Mouse (Mus musculus) testis, adult 2 months (tissue): Measurements from ENCODE around the gene Wars. TPM values are rescaled to one million over a fixed set of nuclear protein-coding genes. Genes with fewer than 3 reads are reported as not detected.

ENCODE experiments used
- H3K27ac ChIP-seq: fragments of 200-500 bp; 2 replicates; pipeline ENCODE4 v1.5.1; 2012; ENCODE audit warnings: low read depth, low read length; ENCODE audit not compliant: control insufficient read depth, insufficient read depth
- H3K27me3 ChIP-seq: fragments of 200-500 bp; 2 replicates; pipeline ENCODE4 v1.6.1; 2012; ENCODE audit warnings: mild to moderate bottlenecking, low read length, moderate library complexity; ENCODE audit not compliant: control insufficient read depth, insufficient read depth
- H3K36me3 ChIP-seq: fragments of 200-500 bp; 2 replicates; pipeline ENCODE4 v1.6.1; 2012; ENCODE audit warnings: mild to moderate bottlenecking, low read length; ENCODE audit not compliant: control insufficient read depth, insufficient read depth
- H3K4me1 ChIP-seq: fragments of 200-500 bp; 2 replicates; pipeline ENCODE4 v1.6.1; 2012; ENCODE audit warnings: low read length; ENCODE audit not compliant: control insufficient read depth, insufficient read depth
- H3K4me3 ChIP-seq: fragments of 200-500 bp; 2 replicates; pipeline ENCODE4 v1.5.1; 2012; ENCODE audit warnings: low read depth, mild to moderate bottlenecking, low read length, moderate library complexity, mixed read lengths; ENCODE audit not compliant: control insufficient read depth
- CTCF ChIP-seq: fragments of 200-500 bp; IDR thresholded peaks from 2 replicates; pipeline ENCODE4 v1.5.1; 2012; ENCODE audit warnings: low read depth, mild to moderate bottlenecking, inconsistent platforms, low read length, moderate library complexity; ENCODE audit not compliant: control insufficient read depth, insufficient read depth, insufficient replicate concordance
- POLR2A ChIP-seq: fragments of 200-500 bp; IDR thresholded peaks from 2 replicates; pipeline ENCODE4 v1.6.1; 2012; ENCODE audit warnings: low read depth, mild to moderate bottlenecking, inconsistent platforms, low read length, moderate library complexity; ENCODE audit not compliant: control insufficient read depth
- polyA plus RNA-seq: library from polyadenylated mRNA; depleted of rRNA; stranded (reverse); fragments of >200 nt; gene quantifications from 2 replicates; pipeline ENCODE4 v1.2.3, GENCODE M21; 2012; rRNA removed

The Wars gene
- polyA plus RNA-seq, 1 experiment = 27.4 TPM

GRCm38 (mm10) chr12:108824225-108824874, 69.6 kb downstream of the Wars start:
- Histone ChIP-seq H3K27ac (no peak overlapping the region), H3K4me3 (no peak overlapping the region), H3K36me3 (no peaks in the 10 kb centered on the region), H3K27me3 (no peaks in the 10 kb centered on the region), H3K4me1 (peaks cover 6% of the 10 kb centered on the region)
- TF ChIP-seq CTCF (no peak), POLR2A (no peak)

- Histone ChIP-seq H3K27ac (no peak overlapping the region), H3K36me3 (no peaks in the 10 kb centered on the region), H3K27me3 (no peaks in the 10 kb centered on the region), H3K4me3 (no peak overlapping the region), H3K4me1 (no peaks in the 10 kb centered on the region; the same call in 1 of the 2 replicates)
- TF ChIP-seq CTCF (no peak), POLR2A (no peak)
Measured at GRCm38 (mm10) chr12:108823036-108823435, 70.9 kb downstream of the Wars start.

- no peaks in the 10 kb centered on the region for H3K27me3 ChIP-seq
- no peaks in the 10 kb centered on the region for H3K4me1 ChIP-seq
- TF ChIP-seq CTCF (no peak), POLR2A (no peak)
- H3K36me3 ChIP-seq = no peaks in the 10 kb centered on the region
- H3K4me3 ChIP-seq = no peak overlapping the region
- H3K27ac ChIP-seq = no peak overlapping the region
Measured at GRCm38 (mm10) chr12:108820461-108820860, 73.5 kb downstream of the Wars start.

GRCm38 (mm10) chr12:108816569-108816968, 77.4 kb downstream of the Wars start:
- Histone ChIP-seq H3K27ac (no peak overlapping the region), H3K4me3 (no peak overlapping the region), H3K27me3 (no peaks in the 10 kb centered on the region), H3K4me1 (no peaks in the 10 kb centered on the region), H3K36me3 (peaks cover 2% of the 10 kb centered on the region)
- TF ChIP-seq POLR2A (no peak), CTCF (no peak)

- H3K4me1 ChIP-seq = no peaks in the 10 kb centered on the region
- H3K36me3 ChIP-seq = peaks cover 2% of the 10 kb centered on the region
- no peak overlapping the region for H3K27ac ChIP-seq
- H3K27me3 ChIP-seq = no peaks in the 10 kb centered on the region
- no peak overlapping the region for H3K4me3 ChIP-seq
- TF ChIP-seq CTCF (no peak), POLR2A (no peak)
Measured at GRCm38 (mm10) chr12:108814470-108814869, 79.5 kb downstream of the Wars start.

GRCm38 (mm10) chr12:108812463-108812862, 81.5 kb downstream of the Wars start:
- Histone ChIP-seq H3K4me1 (no peaks in the 10 kb centered on the region), H3K36me3 (peaks cover 2% of the 10 kb centered on the region), H3K27me3 (no peaks in the 10 kb centered on the region), H3K4me3 (no peak overlapping the region), H3K27ac (no peak overlapping the region)
- TF ChIP-seq CTCF = no peak
- TF ChIP-seq POLR2A = no peak

GRCm38 (mm10) chr12:108811133-108811532, 82.8 kb downstream of the Wars start:
- H3K36me3 ChIP-seq = peaks cover 2% of the 10 kb centered on the region
- no peak overlapping the region for H3K27ac ChIP-seq
- no peaks in the 10 kb centered on the region for H3K4me1 ChIP-seq
- H3K27me3 ChIP-seq = no peaks in the 10 kb centered on the region
- H3K4me3 ChIP-seq = no peak overlapping the region
- TF ChIP-seq POLR2A = no peak
- no peak for TF ChIP-seq CTCF

- no peaks in the 10 kb centered on the region for H3K27me3 ChIP-seq
- H3K27ac ChIP-seq = no peak overlapping the region
- TF ChIP-seq POLR2A = no peak
- TF ChIP-seq CTCF = no peak
- H3K4me1 ChIP-seq = no peaks in the 10 kb centered on the region
- no peak overlapping the region for H3K4me3 ChIP-seq
- peaks cover 2% of the 10 kb centered on the region for H3K36me3 ChIP-seq
Measured at GRCm38 (mm10) chr12:108810309-108810708, 83.7 kb downstream of the Wars start.

Other genes with a start within 250 kb of the Wars start
- gene Degs2, start 191.9 kb downstream of the Wars start, polyA plus RNA-seq = 0.33 and 0.41 TPM in 2 replicates
- 6.9 and 7.8 TPM in 2 replicates for gene Yy1, start 101.2 kb downstream of the Wars start, polyA plus RNA-seq
- gene Slc25a29, start 58.3 kb downstream of the Wars start, polyA plus RNA-seq = 2.8 and 4.4 TPM in 2 replicates
- gene Slc25a47, start 58.1 kb downstream of the Wars start, polyA plus RNA-seq = 6.8 and 7.8 TPM in 2 replicates
- 13.2 and 15.0 TPM in 2 replicates for gene Wdr25, start 543 bp downstream of the Wars start, polyA plus RNA-seq
- 4.6 TPM in 2 replicates for gene Begain, start 174.0 kb upstream of the Wars start, polyA plus RNA-seq